Mouse (Mus musculus): Measurements from ENCODE around the gene Adgrl2. TPM values are rescaled to one million over a fixed set of nuclear protein-coding genes. Genes with fewer than 3 reads are reported as not detected.

Adgrl2 gene
- polyA plus RNA-seq, 1 experiment, result 16.2 TPM

DNA sequence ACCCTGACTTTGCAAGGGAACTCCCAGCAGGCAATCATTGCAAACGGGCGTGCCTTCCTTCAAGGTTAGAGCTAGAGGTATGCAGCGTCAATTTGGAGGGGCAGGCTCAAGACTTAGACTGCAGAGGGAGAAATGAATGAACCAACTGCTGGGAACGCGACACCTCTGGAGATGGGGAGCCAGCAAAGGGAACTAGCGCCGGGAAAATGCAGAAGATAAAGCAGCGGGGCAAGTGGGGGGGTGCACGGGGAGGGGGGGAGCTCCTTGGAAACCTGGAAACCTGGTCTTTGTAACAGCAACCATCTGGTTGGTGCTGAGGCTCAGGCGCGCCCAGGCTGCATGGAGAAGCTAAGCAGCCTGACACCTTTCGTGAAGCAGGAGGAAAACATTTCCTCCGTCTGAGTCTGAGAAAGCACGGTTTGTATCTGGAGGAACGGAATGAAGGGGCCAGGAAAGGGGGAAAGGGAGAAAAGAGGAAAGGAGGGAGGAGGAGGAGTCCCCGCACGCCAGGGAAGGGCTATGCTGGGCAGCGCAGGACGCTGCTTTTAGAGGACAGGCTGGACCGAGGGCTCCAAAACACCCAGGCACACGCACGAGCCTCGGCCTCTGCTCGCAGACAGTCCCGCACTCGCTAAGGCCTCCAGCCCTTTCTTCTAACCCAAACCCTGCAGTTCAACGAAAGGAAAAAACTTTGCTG lies 3.3 kb downstream of the Adgrl2 start:
- under 1% methylated on average over 27 of the region's 27 CpGs for WGBS
- peak overlapping the region; percentile 88 for H3K4me3 ChIP-seq (ENCODE audit: low read depth, low read length)
- H3K27ac ChIP-seq (ENCODE audit: insufficient read depth, low read depth, low read length), result 0 out of 2 replicates have a peak overlapping the region, but pooled peaks have one; percentile 35
- H3K36me3 ChIP-seq (ENCODE audit: control insufficient read depth, insufficient read depth, low read length), result no peaks in the 10 kb centered on the region
- H3K27me3 ChIP-seq (ENCODE audit: control insufficient read depth, insufficient read depth, low read length), result no peaks in the 10 kb centered on the region
- no peak for TF ChIP-seq POLR2A (IDR thresholded peaks at IDR 0.05; ENCODE audit: low read depth, low read length)
- no peak for TF ChIP-seq CTCF (IDR thresholded peaks at IDR 0.05; ENCODE audit: extremely low read depth, insufficient read length, insufficient replicate concordance, low read depth, low read length)
- H3K4me1 ChIP-seq (ENCODE audit: control insufficient read depth, insufficient read depth, insufficient read length, low read length), result peaks cover 4% of the 10 kb centered on the region; the same call in 1 of the 2 replicates

DNA sequence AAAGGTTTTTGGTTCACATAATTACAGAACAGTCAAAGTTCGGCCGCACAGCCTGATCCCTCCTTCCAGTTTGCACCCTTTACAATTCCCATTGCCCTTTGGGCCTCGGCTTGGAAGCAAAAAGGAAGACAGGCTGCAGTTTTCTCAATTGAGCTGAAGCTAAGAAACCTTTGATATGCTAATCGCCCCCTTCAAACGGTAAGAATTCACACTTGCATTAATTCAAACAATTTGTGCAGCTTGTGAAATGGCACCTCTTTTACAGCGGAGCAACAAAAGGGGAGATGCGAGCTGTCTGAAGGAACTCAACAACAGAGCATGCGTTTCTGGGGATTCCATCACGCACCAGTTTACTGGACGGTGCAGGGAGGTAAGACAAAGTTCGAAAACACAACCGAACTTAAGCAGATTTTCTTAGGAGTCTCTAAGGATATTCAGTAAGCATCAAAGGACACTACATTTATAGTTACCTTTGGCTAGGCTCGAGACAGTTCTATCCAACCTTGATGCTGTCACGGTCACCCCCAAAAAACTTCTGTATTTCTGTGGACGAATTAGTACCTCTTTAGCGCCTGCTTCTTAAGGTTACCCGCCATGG lies 4.0 kb downstream of the Adgrl2 start:
- H3K27ac ChIP-seq (ENCODE audit: insufficient read depth, low read depth, low read length), result no peak overlapping the region
- peaks cover 4% of the 10 kb centered on the region; the same call in 1 of the 2 replicates for H3K4me1 ChIP-seq (ENCODE audit: control insufficient read depth, insufficient read depth, insufficient read length, low read length)
- H3K4me3 ChIP-seq (ENCODE audit: low read depth, low read length), result peak overlapping the region; percentile 88
- H3K27me3 ChIP-seq (ENCODE audit: control insufficient read depth, insufficient read depth, low read length), result no peaks in the 10 kb centered on the region
- no peaks in the 10 kb centered on the region for H3K36me3 ChIP-seq (ENCODE audit: control insufficient read depth, insufficient read depth, low read length)
- 19% methylated on average over 17 of the region's 17 CpGs for WGBS
- no peak for TF ChIP-seq CTCF (IDR thresholded peaks at IDR 0.05; ENCODE audit: extremely low read depth, insufficient read length, insufficient replicate concordance, low read depth, low read length)
- TF ChIP-seq POLR2A (IDR thresholded peaks at IDR 0.05; ENCODE audit: low read depth, low read length), result no peak

GRCm38 (mm10) chr3:148984326-148984725 lies 6.0 kb downstream of the Adgrl2 start:
- TF ChIP-seq CTCF (IDR thresholded peaks at IDR 0.05; ENCODE audit: extremely low read depth, insufficient read length, insufficient replicate concordance, low read depth, low read length), result no peak
- TF ChIP-seq POLR2A (IDR thresholded peaks at IDR 0.05; ENCODE audit: low read depth, low read length), result no peak
- H3K27me3 ChIP-seq (ENCODE audit: control insufficient read depth, insufficient read depth, low read length), result no peaks in the 10 kb centered on the region
- H3K36me3 ChIP-seq (ENCODE audit: control insufficient read depth, insufficient read depth, low read length), result no peaks in the 10 kb centered on the region
- peaks cover 5% of the 10 kb centered on the region; the same call in 1 of the 2 replicates for H3K4me1 ChIP-seq (ENCODE audit: control insufficient read depth, insufficient read depth, insufficient read length, low read length)
- 51% methylated on average over 6 of the region's 6 CpGs for WGBS
- H3K27ac ChIP-seq (ENCODE audit: insufficient read depth, low read depth, low read length), result no peak overlapping the region
- H3K4me3 ChIP-seq (ENCODE audit: low read depth, low read length), result no peak overlapping the region

DNA sequence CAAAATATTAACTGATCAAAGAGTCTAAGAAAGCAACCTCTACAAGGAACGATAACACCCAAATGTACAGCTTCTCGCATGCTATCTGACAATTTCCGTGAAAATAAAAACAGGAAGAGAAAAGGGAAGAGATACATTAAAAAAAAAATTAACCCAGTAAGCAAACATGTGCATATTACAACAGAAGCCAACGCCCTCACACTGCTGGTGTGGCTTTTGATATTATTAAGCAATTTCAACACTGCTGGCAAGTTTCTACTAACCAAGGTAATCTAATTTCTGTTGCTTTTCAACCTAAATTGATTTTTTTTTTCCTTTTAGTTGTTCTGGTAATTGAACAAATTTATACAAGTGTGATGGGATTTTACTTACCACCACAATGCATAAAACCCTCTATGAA lies 8.0 kb downstream of the Adgrl2 start:
- Histone ChIP-seq H3K36me3 (ENCODE audit: control insufficient read depth, insufficient read depth, low read length) (no peaks in the 10 kb centered on the region), H3K4me1 (ENCODE audit: control insufficient read depth, insufficient read depth, insufficient read length, low read length) (peaks cover 5% of the 10 kb centered on the region; the same call in 1 of the 2 replicates), H3K27ac (ENCODE audit: insufficient read depth, low read depth, low read length) (no peak overlapping the region), H3K4me3 (ENCODE audit: low read depth, low read length) (no peak overlapping the region), H3K27me3 (ENCODE audit: control insufficient read depth, insufficient read depth, low read length) (no peaks in the 10 kb centered on the region)
- 39% methylated on average over 4 of the region's 4 CpGs for WGBS
- TF ChIP-seq CTCF (IDR thresholded peaks at IDR 0.05; ENCODE audit: extremely low read depth, insufficient read length, insufficient replicate concordance, low read depth, low read length), result no peak
- TF ChIP-seq POLR2A (IDR thresholded peaks at IDR 0.05; ENCODE audit: low read depth, low read length), result no peak

GRCm38 (mm10) chr3:148981776-148982175 lies 8.6 kb downstream of the Adgrl2 start:
- WGBS, result 51% methylated on average over 8 of the region's 8 CpGs
- no peaks in the 10 kb centered on the region for H3K36me3 ChIP-seq (ENCODE audit: control insufficient read depth, insufficient read depth, low read length)
- no peak overlapping the region for H3K4me3 ChIP-seq (ENCODE audit: low read depth, low read length)
- TF ChIP-seq POLR2A (IDR thresholded peaks at IDR 0.05; ENCODE audit: low read depth, low read length) (no peak), CTCF (IDR thresholded peaks at IDR 0.05; ENCODE audit: extremely low read depth, insufficient read length, insufficient replicate concordance, low read depth, low read length) (no peak)
- H3K27ac ChIP-seq (ENCODE audit: insufficient read depth, low read depth, low read length), result no peak overlapping the region
- no peaks in the 10 kb centered on the region for H3K27me3 ChIP-seq (ENCODE audit: control insufficient read depth, insufficient read depth, low read length)
- H3K4me1 ChIP-seq (ENCODE audit: control insufficient read depth, insufficient read depth, insufficient read length, low read length), result peaks cover 5% of the 10 kb centered on the region; the same call in 1 of the 2 replicates

DNA sequence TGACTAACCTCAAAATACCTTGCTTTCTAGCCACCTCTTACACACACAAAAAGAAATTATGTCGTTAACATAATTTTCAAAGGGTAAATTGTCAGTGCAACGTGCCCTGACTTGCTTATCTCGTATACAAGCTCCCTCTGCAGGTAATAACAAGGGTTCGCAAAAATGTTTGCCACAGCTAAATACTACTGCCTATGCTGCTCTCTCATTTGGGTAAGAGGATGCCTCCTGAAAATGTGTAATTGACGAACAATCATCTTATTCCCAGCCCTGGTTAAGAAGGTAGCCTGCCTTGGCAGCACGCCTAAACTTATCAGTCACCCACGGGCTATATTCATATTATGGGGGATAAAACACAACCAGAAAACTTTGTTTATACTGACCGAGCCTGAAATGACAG lies 11.8 kb downstream of the Adgrl2 start:
- H3K27ac ChIP-seq (ENCODE audit: insufficient read depth, low read depth, low read length), result no peak overlapping the region
- H3K27me3 ChIP-seq (ENCODE audit: control insufficient read depth, insufficient read depth, low read length), result no peaks in the 10 kb centered on the region
- H3K36me3 ChIP-seq (ENCODE audit: control insufficient read depth, insufficient read depth, low read length), result no peaks in the 10 kb centered on the region
- H3K4me1 ChIP-seq (ENCODE audit: control insufficient read depth, insufficient read depth, insufficient read length, low read length), result peaks cover 2% of the 10 kb centered on the region; the same call in 1 of the 2 replicates
- TF ChIP-seq POLR2A (IDR thresholded peaks at IDR 0.05; ENCODE audit: low read depth, low read length), result no peak
- TF ChIP-seq CTCF (IDR thresholded peaks at IDR 0.05; ENCODE audit: extremely low read depth, insufficient read length, insufficient replicate concordance, low read depth, low read length), result no peak
- no peak overlapping the region for H3K4me3 ChIP-seq (ENCODE audit: low read depth, low read length)
- whole genome bisulfite sequencing, result 38% methylated on average over 8 of the region's 8 CpGs

DNA sequence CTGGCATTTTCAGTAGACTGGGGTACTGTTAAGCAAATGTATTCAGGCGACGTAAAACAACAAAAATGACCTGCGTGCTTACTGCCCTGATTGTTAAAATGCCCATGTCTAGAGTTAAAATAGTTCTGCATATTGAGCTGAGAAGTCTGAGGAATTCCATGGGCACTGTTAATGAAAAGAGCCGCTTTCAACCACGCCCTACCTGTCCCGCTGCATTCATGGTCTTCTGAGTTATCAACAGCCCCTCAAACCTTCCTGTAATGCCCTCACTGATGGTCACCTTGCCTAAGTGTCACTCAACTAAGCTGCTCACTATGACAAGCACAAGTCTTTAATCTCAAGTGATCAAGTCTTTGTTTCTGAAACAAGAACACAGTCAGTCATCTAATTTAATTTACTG lies 12.5 kb downstream of the Adgrl2 start:
- Histone ChIP-seq H3K27ac (ENCODE audit: insufficient read depth, low read depth, low read length) (no peak overlapping the region), H3K27me3 (ENCODE audit: control insufficient read depth, insufficient read depth, low read length) (no peaks in the 10 kb centered on the region), H3K4me3 (ENCODE audit: low read depth, low read length) (no peak overlapping the region), H3K4me1 (ENCODE audit: control insufficient read depth, insufficient read depth, insufficient read length, low read length) (peaks cover 2% of the 10 kb centered on the region; the same call in 1 of the 2 replicates), H3K36me3 (ENCODE audit: control insufficient read depth, insufficient read depth, low read length) (no peaks in the 10 kb centered on the region)
- WGBS, result 88% methylated on average over 6 of the region's 6 CpGs
- no peak for TF ChIP-seq CTCF (IDR thresholded peaks at IDR 0.05; ENCODE audit: extremely low read depth, insufficient read length, insufficient replicate concordance, low read depth, low read length)
- no peak for TF ChIP-seq POLR2A (IDR thresholded peaks at IDR 0.05; ENCODE audit: low read depth, low read length)
